Mouse (Mus musculus): ENCODE results near the gene Tmem237.

- TF ChIP-seq CTCF (conservative IDR thresholded peaks at IDR 0.05; ENCODE audit: low read length) (no peak), POU5F1 (IDR thresholded peaks at IDR 0.05; ENCODE audit: borderline replicate concordance, low read length) (no peak), NANOG (IDR thresholded peaks at IDR 0.05; ENCODE audit: borderline replicate concordance, low read length) (no peak)
Observed at GRCm38 (mm10) chr1:59168556-59168955, 48.3 kb upstream of the Tmem237 start.

Data from E14TG2a.4 (cell line).